In the genomic region with DNA sequence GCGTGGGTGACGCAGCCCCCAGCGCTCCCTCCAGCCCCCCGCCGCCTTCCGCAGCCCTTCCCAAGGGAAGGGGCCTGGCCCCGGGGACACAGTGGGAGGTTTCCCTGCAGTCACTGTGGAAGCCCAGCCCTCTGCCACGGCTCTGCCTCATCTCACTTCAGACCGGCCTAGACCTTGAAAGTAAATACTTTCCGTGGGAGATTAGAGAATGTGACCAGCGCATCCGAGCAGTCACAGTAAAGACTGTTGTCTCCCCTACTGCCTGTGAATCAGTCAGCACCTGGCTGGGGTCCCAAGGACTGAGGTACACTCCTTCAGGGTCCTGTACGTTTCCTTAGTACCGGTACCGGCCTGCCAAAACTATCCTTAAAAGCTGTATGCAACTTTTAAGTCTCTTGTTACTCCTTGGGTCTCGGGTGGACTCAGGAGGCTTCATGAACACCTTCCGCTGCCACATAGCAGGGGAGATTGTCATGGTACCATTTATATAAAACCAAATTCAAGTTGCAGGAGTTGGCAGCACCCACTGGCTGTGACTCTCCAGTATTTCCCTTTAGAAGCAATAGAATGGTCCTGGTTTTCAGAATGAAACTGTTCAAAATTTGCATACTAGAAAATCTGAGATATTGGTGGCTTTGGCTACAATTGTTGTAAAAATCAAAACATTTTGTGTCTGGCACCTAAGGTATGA, we compare ENCODE assay signal across 8 mouse cellular contexts. TPM values are rescaled to one million over a fixed set of nuclear protein-coding genes. Genes with fewer than 3 reads are reported as not detected.
A peak's percentile ranks its signal among the peaks of the same experiment; 100 is the strongest.
DNase-seq lines count a peak whose midpoint lies in the region; ATAC-seq and TF ChIP-seq lines count a peak whose summit lies in the region.

No protein-coding gene starts in this region.

- no peaks in the 10 kb centered on the region for H3K36me3 ChIP-seq in kidney, adult 2 months (ENCODE audit: control insufficient read depth, insufficient read depth, low read length)
- peaks cover 3% of the 10 kb centered on the region for H3K36me3 ChIP-seq in G1E (replicated peaks)
- H3K36me3 ChIP-seq in forebrain, embryonic 11.5 days (ENCODE audit: control insufficient read depth, insufficient read depth, low read length), result no peaks in the 10 kb centered on the region
- H3K36me3 ChIP-seq in limb, embryonic 13.5 days, result no peaks in the 10 kb centered on the region
- no peaks in the 10 kb centered on the region for H3K36me3 ChIP-seq in small intestine, adult 2 months (ENCODE audit: control insufficient read depth, insufficient read depth, low read length)

- H3K9me3 ChIP-seq in G1E (replicated peaks), result peaks cover 7% of the 10 kb centered on the region
- no peaks in the 10 kb centered on the region for H3K9me3 ChIP-seq in forebrain, embryonic 11.5 days (ENCODE audit: control insufficient read depth, low read length)
- H3K9me3 ChIP-seq in limb, embryonic 13.5 days, result no peaks in the 10 kb centered on the region

- H3K27ac ChIP-seq in kidney, adult 2 months (ENCODE audit: insufficient read depth, low read depth, low read length), result no peak overlapping the region
- H3K27ac ChIP-seq in forebrain, embryonic 11.5 days (ENCODE audit: low read depth, low read length), result no peak overlapping the region
- H3K27ac ChIP-seq in limb, embryonic 13.5 days, result no peak overlapping the region
- H3K27ac ChIP-seq in small intestine, adult 2 months (ENCODE audit: insufficient read depth, low read depth, low read length), result peak overlapping the region; percentile 22

- no peak for TF ChIP-seq POLR2A in kidney, adult 2 months (IDR thresholded peaks at IDR 0.05; ENCODE audit: low read depth, low read length)
- TF ChIP-seq POLR2A in small intestine, adult 2 months (IDR thresholded peaks at IDR 0.05; ENCODE audit: low read depth, low read length), result no peak

- peak overlapping the region; percentile 80 for H3K4me3 ChIP-seq in kidney, adult 2 months (ENCODE audit: insufficient read depth, low read depth, low read length)
- H3K4me3 ChIP-seq in G1E (ENCODE audit: low read depth, low read length), result peak overlapping the region; percentile 74
- peak overlapping the region; percentile 75 for H3K4me3 ChIP-seq in forebrain, embryonic 11.5 days (ENCODE audit: low read depth, low read length)
- peak overlapping the region; percentile 83 for H3K4me3 ChIP-seq in limb, embryonic 13.5 days
- peak overlapping the region; percentile 96 for H3K4me3 ChIP-seq in small intestine, adult 2 months (ENCODE audit: low read depth, low read length)

- 9% methylated on average over 17 of the region's 17 CpGs for WGBS in kidney, adult 2 months
- 8% methylated on average over 13 of the region's 17 CpGs for WGBS in forebrain, embryonic 11.5 days
- 6% methylated on average over 13 of the region's 17 CpGs for WGBS in limb, embryonic 13.5 days
- 11% methylated on average over 17 of the region's 17 CpGs for WGBS in small intestine, adult 2 months

- no peak for ATAC-seq in G1E (ENCODE audit: extremely low read depth, insufficient number of reproducible peaks, low FRiP score, poor library complexity, severe bottlenecking)
- ATAC-seq in forebrain, embryonic 11.5 days (replicated peaks; ENCODE audit: low FRiP score), result no peak
- peak; percentile 18; the same call in 1 of the 2 replicates for ATAC-seq in limb, embryonic 13.5 days (ENCODE audit: low FRiP score, low read depth)

- no peaks in the 10 kb centered on the region for H3K27me3 ChIP-seq in kidney, adult 2 months (replicated peaks; ENCODE audit: control insufficient read depth, insufficient read depth, low read length)
- peaks cover 24% of the 10 kb centered on the region for H3K27me3 ChIP-seq in G1E (ENCODE audit: insufficient read depth, low read length)
- peaks cover 20% of the 10 kb centered on the region for H3K27me3 ChIP-seq in forebrain, embryonic 11.5 days (ENCODE audit: control insufficient read depth, insufficient read depth, low read length)
- H3K27me3 ChIP-seq in limb, embryonic 13.5 days, result peaks cover 50% of the 10 kb centered on the region
- H3K27me3 ChIP-seq in small intestine, adult 2 months (ENCODE audit: control insufficient read depth, insufficient read depth, low read length), result no peaks in the 10 kb centered on the region

- H3K9ac ChIP-seq in forebrain, embryonic 11.5 days (ENCODE audit: low read length), result peak overlapping the region; percentile 51
- H3K9ac ChIP-seq in limb, embryonic 13.5 days, result peak overlapping the region; percentile 77

- DNase-seq in kidney, adult 2 months, result no peak
- no peak for DNase-seq in kidney, adult 8-10 months
- no peak for DNase-seq in G1E (ENCODE audit: low spot score)
- DNase-seq in forebrain, embryonic 11.5 days (ENCODE audit: low spot score), result peak; percentile 64
- no peak for DNase-seq in spleen, adult 18-20 months
- DNase-seq in right cerebral cortex, postnatal 36 days (ENCODE audit: low spot score in 2 of 2), result no peak

- TF ChIP-seq CTCF in kidney, adult 2 months (conservative IDR thresholded peaks at IDR 0.05; ENCODE audit: insufficient read depth, insufficient read length, low read depth, low read length), result no peak
- TF ChIP-seq CTCF in G1E (IDR thresholded peaks at IDR 0.05; ENCODE audit: low read depth, low read length), result no peak
- TF ChIP-seq CTCF in small intestine, adult 2 months (IDR thresholded peaks at IDR 0.05; ENCODE audit: extremely low read depth, insufficient read length, insufficient replicate concordance, low read depth, low read length), result no peak

- peaks cover 7% of the 10 kb centered on the region for H3K4me1 ChIP-seq in kidney, adult 2 months (ENCODE audit: control insufficient read depth, insufficient read depth, low read length)
- peaks cover 49% of the 10 kb centered on the region for H3K4me1 ChIP-seq in G1E (ENCODE audit: insufficient read depth, low read depth, low read length)
- peaks cover 11% of the 10 kb centered on the region; the same call in 1 of the 2 replicates for H3K4me1 ChIP-seq in forebrain, embryonic 11.5 days (replicated peaks; ENCODE audit: control insufficient read depth, insufficient read depth, low read length)
- peaks cover 15% of the 10 kb centered on the region for H3K4me1 ChIP-seq in limb, embryonic 13.5 days
- peaks cover 20% of the 10 kb centered on the region for H3K4me1 ChIP-seq in small intestine, adult 2 months (ENCODE audit: control insufficient read depth, insufficient read depth, insufficient read length, low read length)

- H3K4me2 ChIP-seq in forebrain, embryonic 11.5 days (ENCODE audit: low read depth, low read length, severe bottlenecking), result peak overlapping the region; percentile 100
- peak overlapping the region; percentile 99 for H3K4me2 ChIP-seq in limb, embryonic 13.5 days (replicated peaks)

RNA-seq across cellular contexts. Expression of a gene that starts 2.2 kb away (rescaled TPM):
- 6.9 and 7.8 TPM in 2 replicates for polyA plus RNA-seq in kidney, adult 2 months (2012; rRNA removed)
- total RNA-seq in G1E (2014; fragmentation: Nextera tagmentation) (9.1 and 12.0 TPM in 2 replicates), G1E (2017) (5.5 and 7.5 TPM in 2 replicates)
- 4.0 and 4.6 TPM in 2 replicates for polyA plus RNA-seq in G1E (2012)
- polyA plus RNA-seq in forebrain, embryonic 11.5 days (2014; fragmentation: Nextera tagmentation; extraction: Ambion mirVana), result 3.2 and 3.3 TPM in 2 replicates
- 5.2 and 5.4 TPM in 2 replicates for polyA plus RNA-seq in limb, embryonic 13.5 days (2015; fragmentation: Nextera tagmentation; extraction: Ambion mirVana)
- 4.9 and 7.6 TPM in 2 replicates for polyA plus RNA-seq in small intestine, adult 2 months (2012; rRNA removed)
